Mouse (Mus musculus) thymus, postnatal 36 days (tissue): ENCODE results near the gene Eif4e3.

Experiments
- DNase-seq, 2 experiments: peaks; one replicate each; pipeline ENCODE4 v3.0.0; 2022; ENCODE audit warnings: mixed read lengths in 2 of 2

Eif4e3 gene

DNA sequence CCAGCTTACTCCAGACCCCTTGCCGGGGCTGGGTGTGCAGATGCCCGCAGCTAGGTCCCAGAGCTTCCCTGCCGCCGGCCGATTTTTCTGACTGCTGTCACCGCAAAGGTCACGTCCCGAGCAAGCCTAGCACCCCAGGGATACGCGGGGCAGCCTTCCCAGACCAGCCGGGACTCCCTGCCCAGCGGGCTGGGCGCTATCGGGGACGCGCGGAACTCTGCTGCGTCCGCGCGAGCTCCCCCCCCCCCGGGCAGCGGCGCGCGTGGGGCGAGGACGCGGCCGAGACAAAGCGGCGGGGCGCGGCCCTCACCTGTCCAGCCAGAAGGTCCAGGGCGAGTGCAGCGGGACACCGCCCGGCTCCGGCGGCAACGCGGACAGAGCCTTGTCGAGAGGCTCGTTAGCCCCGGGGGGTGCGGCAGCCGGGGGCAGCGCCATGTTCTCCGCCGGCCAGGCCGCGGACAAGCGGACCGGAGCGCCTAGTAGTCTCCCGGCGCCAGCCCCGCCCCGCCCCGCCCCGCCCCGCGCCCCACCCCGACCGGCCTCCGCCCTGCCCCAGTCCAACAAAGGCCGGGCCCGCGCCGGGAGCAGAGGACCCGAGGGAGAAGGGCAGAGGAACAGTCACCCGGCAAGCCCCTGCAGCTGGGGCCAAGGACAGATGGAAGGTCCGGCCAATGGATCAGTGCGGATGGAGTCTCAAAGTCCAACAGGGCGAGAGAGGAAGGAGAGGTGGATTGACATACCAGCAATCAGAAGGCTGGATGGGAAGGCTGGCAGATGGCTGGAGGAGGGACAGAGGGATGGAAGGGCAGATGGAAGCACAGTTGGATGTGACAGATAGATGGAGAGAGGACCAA, at the start of gene Eif4e3, which contains the start of gene Gm20696:
Gene Eif4e3 (minus strand): TSS at position 454 of the 854 bp plus-strand sequence.
Gene Gm20696 (minus strand): TSS at position 480 of the 854 bp plus-strand sequence.
- peak; percentile 57 to 59 for DNase-seq

GRCm38 (mm10) chr6:99715913-99716312, 49.3 kb upstream of the Eif4e3 start:
- DNase-seq, result no peak

DNA sequence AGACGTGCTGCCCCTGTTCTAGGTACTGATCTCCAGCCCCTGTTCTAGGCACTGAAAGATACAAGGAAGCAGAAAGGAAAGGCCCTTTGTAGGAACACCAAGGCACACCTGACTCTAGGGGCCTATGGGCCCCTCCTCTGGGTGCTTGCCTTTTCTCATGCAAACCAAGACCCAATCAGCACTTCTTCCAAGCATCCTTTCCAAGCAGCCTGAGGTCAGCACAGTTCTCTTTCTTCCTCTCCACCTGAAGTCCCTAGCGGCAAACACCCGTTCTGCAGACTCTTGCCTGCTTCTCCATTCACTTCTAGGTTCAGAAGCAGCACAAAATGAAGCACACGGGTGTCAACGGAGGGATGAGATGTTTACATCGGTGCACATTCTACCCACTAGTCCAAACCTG, 48.6 kb upstream of the Eif4e3 start:
- no peak for DNase-seq

- no peak for DNase-seq
These were observed 46.7 kb upstream of the Eif4e3 start for GRCm38 (mm10) chr6:99713256-99713655.

- no peak for DNase-seq
These were observed 45.1 kb upstream of the Eif4e3 start for GRCm38 (mm10) chr6:99711576-99712101.

DNA sequence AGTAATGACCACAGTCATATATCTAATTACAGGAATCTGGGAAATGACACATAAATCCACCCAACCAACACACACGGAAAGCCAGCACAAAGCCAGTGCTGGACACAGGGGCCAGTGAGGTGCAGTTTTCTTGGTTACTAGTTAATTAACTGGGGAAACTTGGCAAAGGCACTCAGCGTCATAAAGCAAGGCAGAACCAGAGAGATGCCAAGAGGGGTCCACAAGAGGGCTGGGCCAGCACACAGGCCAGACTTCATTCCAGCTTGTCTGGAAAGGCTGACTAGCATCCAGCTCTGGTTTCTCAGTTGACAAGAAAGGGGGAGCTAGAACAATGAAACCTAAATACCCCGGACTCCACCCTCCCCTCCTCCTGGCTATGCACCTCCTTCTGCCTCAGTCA, 33.9 kb upstream of the Eif4e3 start:
- no peak for DNase-seq

DNA sequence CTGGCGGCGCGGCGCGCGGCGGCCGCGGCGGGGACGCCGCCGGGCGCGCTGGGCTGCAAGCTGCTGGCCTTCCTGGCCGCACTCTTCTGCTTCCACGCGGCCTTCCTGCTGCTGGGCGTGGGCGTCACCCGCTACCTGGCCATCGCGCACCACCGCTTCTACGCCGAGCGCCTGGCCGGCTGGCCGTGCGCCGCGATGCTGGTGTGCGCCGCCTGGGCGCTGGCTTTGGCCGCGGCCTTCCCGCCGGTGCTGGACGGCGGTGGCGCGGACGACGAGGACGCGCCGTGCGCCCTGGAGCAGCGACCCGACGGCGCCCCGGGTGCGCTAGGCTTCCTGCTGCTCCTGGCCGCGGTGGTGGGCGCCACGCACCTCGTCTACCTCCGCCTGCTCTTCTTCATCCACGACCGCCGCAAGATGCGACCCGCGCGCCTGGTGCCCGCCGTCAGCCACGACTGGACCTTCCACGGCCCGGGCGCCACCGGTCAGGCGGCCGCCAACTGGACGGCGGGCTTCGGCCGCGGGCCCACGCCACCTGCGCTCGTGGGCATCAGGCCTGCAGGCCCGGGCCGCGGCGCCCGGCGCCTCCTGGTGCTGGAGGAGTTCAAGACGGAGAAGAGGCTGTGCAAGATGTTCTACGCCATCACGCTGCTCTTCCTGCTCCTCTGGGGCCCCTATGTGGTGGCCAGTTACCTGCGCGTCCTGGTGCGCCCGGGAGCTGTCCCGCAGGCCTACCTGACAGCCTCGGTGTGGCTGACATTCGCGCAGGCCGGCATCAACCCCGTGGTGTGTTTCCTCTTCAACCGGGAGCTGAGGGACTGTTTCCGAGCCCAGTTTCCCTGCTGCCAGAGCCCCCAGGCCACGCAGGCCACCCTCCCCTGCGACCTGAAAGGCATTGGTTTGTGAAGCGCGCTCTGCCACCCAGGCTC, 26.6 kb upstream of the Eif4e3 start:
- DNase-seq, result no peak

DNA sequence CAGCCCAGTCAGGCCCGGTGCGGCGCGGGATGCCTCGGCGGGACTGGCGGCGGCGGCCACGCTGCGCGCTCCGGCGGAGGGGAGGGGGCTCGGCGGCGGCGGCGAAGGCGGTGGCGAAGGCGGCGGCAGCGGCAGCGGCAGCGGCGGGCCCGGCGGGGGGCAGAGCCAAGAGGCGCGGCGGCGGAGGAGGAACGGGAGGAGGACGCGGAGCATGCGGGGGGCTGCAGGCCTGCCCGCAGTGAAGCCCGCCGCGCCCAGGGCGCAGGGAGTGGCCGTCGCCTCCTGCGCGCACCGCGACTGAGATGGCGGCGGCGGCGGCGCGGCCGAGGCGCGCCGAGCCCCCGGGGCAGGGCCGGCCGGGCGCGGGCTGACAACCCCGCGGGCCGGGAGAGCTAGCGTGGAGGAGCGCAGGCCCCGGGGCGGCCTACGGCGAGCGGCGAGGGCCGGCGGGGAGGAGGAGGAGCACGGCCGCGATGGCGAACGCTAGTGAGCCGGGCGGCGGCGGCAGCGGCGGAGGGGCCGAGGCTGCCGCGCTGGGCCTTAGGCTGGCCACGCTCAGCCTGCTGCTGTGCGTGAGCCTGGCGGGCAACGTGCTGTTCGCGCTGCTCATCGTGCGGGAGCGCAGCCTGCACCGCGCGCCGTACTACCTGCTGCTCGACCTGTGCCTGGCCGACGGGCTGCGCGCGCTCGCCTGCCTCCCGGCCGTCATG, 25.8 kb upstream of the Eif4e3 start, which contains the start of gene Gpr27:
Gene Gpr27 (plus strand): TSS at position 474 of the 710 bp plus-strand sequence.
- DNase-seq, result peak in 1 of 2 experiments; percentile 22

GRCm38 (mm10) chr6:99691666-99692205, 25.2 kb upstream of the Eif4e3 start:
- no peak for DNase-seq

DNA sequence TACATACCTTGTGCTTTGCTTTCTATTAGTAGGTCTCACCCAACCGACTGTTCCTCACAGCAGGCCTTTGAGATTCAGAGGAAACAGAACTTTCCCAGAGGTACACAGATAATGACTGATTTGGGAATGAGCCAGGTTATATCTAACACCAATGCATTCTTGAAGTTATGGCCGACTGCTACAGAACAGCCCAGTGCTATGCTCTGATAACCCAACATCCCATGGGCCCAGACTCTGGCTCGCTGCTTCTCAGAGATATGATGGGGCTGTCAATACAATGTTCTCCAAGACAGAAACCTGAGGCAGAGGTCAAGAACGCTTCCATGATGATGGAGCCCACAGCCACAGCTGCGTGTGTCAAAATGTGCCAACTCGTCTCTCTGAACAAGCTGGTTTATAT, 21.9 kb upstream of the Eif4e3 start:
- no peak for DNase-seq

DNA sequence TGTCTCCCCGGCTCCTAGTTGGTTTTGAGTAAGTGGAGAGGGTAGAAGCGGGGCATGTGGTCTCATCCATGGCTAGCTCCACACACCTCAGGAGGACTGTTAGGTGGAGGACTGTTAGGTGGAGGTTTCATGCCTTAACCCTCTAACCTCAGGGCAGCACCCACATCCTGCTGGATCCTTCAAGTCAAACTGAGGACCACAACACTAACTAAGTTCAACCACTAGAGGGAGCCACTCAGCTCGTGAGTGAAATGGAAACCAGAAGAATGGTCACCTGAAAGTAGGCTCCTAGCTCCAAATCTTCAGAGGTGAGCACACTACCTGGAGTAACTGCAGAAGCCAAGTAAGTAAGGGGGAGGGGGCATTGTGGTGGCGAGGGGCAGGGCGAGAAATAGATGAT, 18.3 kb upstream of the Eif4e3 start:
- peak; percentile 11 to 26 for DNase-seq

DNA sequence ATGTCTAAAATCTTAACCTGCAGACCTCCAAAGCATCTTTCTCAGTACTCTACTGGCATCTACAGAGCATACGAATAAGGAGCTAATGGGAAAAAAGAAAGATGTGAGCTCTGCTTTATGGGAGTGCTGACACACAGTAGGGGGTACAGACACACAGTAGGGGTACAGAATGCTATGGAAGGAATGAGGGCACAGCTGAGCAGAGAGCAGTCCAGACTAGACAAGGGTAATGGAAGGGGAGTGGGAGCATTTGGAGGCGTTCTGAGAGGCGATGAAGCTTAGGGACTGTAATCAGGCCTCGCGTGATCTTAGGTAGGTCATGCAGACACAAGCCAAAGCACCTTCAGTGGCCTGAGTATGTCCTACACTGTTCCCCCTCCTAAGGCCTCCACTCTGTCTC, 17.4 kb upstream of the Eif4e3 start:
- DNase-seq, result no peak

DNA sequence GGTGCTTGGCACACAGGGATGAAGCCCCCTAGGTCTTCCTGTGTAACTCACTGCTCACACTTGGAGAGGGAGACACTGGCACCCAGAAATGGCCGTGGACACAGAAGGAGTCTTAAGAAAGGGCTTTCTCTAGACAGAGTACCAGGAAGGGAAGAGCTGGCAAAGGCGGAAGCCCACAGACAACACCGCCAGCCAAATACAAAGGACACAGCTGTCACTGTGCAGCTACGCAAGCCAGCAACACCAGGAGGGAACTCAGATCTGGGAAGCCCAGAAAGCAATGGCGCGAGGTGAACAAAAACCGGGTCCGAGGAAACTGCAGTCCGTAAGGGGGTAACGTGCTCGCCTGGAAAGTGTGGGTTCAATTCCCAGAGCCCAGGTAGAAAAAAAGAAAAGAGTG, 11.5 kb upstream of the Eif4e3 start:
- DNase-seq, result no peak

DNA sequence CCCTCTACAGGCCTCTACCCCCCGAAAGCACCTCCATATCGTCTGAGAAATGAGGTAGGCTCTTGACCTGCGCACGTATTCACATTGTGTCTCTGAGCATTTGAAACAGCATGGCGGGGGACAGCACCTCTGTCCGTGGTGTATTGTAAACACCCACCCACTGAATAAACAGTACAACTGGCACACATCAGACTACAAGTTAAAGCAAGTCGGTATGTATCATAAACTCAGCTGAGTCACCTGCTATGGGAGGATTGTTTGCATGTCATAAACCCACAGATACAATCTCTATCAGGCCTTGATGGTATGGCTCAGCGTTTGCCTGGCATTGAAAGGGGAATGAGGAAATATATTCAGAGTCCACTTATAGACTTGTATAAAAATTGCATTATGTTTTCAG, 10.8 kb upstream of the Eif4e3 start:
- DNase-seq, result no peak

- no peak for DNase-seq
These were observed 7.9 kb upstream of the Eif4e3 start for GRCm38 (mm10) chr6:99674482-99674881.

DNA sequence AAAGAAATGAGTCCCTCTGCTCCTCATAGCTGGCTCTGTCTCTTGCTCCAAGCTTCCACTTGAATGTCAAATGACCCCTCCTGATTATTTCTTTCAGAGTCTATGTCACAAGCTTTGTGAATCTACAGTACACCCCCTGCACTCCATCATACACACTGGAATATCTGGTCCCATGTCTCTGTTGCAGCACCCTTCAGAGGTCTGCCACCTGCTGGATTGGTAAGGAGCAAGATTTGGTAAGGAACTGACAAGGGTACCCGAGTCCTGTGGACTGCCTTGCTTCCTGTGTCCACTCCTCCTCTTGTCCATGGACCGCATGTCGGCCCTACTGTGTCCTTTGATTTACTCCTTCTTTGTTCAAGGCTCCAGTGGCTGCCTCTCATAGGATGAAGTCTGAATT, 5.2 kb upstream of the Eif4e3 start:
- peak in 1 of 2 experiments; percentile 30 for DNase-seq

GRCm38 (mm10) chr6:99670481-99671119, 4.0 kb upstream of the Eif4e3 start:
- peak; percentile 61 to 63 for DNase-seq

DNA sequence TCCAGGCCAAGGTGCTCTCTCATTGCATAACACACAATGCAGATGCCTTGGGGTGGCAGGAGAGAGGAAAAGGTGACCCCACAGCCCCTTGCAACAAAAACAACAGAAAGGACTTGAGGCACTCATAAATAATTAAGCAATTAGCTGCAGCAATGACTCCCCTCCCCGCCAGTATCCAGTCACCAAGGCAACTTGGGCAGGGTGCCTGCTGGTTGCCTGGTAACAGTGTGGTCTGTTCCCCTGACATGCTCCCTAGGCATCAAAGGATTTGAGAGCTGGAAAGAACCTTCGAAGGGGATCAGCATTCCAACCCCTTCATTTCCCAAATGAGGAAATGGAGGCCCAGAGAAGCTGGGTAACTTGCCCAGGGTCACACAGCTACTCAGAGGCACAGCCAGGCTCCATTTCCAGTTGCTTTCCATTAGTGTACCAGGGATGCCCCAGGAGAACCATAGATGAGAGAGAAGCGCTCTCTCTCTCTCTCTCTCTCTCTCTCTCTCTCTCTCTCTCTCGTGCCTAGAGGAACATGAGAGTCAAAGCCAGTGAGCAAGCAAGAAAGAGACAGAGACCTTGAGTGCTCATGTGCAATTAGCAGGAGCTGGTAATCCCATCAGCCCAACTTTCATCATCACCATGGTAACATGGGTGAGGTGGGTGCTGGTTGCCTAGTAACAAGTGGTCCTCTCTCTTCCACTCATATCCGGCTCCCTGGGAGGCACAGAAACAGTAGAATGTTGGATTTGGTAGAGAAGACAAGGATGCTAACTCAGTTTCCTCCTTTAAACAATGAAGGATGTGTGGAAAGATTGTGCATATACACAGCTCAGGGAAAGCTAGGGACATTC, 3.1 kb upstream of the Eif4e3 start:
- no peak for DNase-seq

GRCm38 (mm10) chr6:99667290-99667689, 719 bp upstream of the Eif4e3 start:
- DNase-seq, result peak in 1 of 2 experiments; percentile 44

- no peak for DNase-seq
These were observed 884 bp downstream of the Eif4e3 start for GRCm38 (mm10) chr6:99665457-99666317.
